Mouse (Mus musculus) thymus, adult 2 months (tissue): ENCODE measurements around the gene Ldhc.

Source experiments
- CTCF ChIP-seq: fragments of 200-500 bp; IDR thresholded peaks from 2 replicates; pipeline ENCODE4 v1.5.1; 2012; ENCODE audit warnings: mild to moderate bottlenecking, control low read depth, low read length, moderate library complexity, borderline replicate concordance; ENCODE audit not compliant: control insufficient read depth, poor library complexity, insufficient read depth; ENCODE audit errors: extremely low read depth
- POLR2A ChIP-seq: fragments of 200-500 bp; IDR thresholded peaks from 2 replicates; pipeline ENCODE4 v1.6.1; 2012; ENCODE audit warnings: mild to moderate bottlenecking, low read length, control low read depth, moderate library complexity; ENCODE audit not compliant: control insufficient read depth, poor library complexity, insufficient read depth; ENCODE audit errors: extremely low read depth

DNA sequence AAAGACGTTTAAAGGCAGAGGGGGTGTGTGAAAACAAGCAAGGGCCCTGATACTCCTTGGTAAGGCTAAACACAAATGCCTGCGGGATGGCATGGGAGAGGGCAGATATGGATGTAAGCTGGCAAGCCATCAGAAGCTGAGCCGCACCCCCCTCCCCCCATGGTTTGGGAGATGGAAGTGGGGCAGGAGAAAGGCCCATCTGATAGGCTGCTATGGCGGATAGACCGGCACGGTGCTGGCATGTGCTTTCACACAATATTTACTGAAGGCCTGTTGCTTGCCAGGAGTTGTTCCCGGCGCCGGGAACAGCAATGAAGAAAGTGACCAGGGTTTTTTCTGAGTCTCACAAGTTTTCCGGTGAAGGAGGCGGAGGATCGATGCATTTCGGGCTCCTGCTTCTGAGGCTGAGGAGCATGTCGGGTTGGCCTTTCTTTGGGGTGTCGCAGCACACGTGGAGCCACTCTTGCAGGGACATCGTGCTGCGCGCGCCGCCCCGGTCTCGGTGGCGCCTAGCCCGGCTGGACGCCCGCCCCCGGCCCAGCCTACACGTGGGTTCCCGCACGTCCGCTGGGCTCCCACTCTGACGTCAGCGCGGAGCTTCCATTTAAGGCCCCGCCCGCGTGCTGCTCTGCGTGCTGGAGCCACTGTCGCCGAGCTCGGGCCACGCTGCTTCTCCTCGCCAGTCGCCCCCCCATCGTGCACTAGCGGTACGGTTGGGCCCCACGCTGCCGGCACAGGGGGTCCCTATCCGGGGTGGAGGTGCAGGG lies 15.6 kb upstream of the Ldhc start:
- TF ChIP-seq POLR2A (peak; percentile 96), CTCF (no peak)
